Mouse (Mus musculus) liver, adult 2 months (tissue): ENCODE measurements at regions not wholly inside any gene's neighbourhood (a gene's known extent, or its start where the extent isn't known, plus 50 kb on each side); places are given as distances from the start of the nearest gene placed in this dataset.

Experiments used
- DNase-seq: peaks from one replicate; pipeline ENCODE4 v3.0.0-alpha.2; 2011; ENCODE audit warnings: low read depth, low spot score; ENCODE audit errors: extremely low read depth
- H3K27ac ChIP-seq: fragments of 200-500 bp; replicated peaks from 2 replicates; pipeline ENCODE4 v1.5.1; 2012; ENCODE audit warnings: low read depth, mild to moderate bottlenecking, control low read depth, inconsistent platforms, low read length; ENCODE audit not compliant: insufficient read depth
- H3K27me3 ChIP-seq: fragments of 200-500 bp; 2 replicates; pipeline ENCODE4 v1.6.1; 2012; ENCODE audit warnings: mild to moderate bottlenecking, moderate library complexity, low read length, inconsistent platforms; ENCODE audit not compliant: control insufficient read depth, insufficient read depth
- H3K36me3 ChIP-seq: fragments of 200-500 bp; 2 replicates; pipeline ENCODE4 v1.6.1; 2012; ENCODE audit warnings: low read length, inconsistent platforms; ENCODE audit not compliant: control insufficient read depth, insufficient read depth
- H3K4me1 ChIP-seq: fragments of 200-500 bp; 2 replicates; pipeline ENCODE4 v1.6.1; 2011; ENCODE audit warnings: low read length; ENCODE audit not compliant: control insufficient read depth, insufficient read depth
- H3K4me3 ChIP-seq: fragments of 200-500 bp; 2 replicates; pipeline ENCODE4 v1.5.1; 2011; ENCODE audit warnings: low read depth, mild to moderate bottlenecking, control low read depth, low read length, moderate library complexity; ENCODE audit not compliant: insufficient read depth
- H3K79me2 ChIP-seq: fragments of 200-500 bp; 2 replicates; pipeline ENCODE4 v1.6.1; 2012; ENCODE audit warnings: inconsistent platforms, mild to moderate bottlenecking, low read length, moderate library complexity; ENCODE audit not compliant: control insufficient read depth, insufficient read depth
- H3K9ac ChIP-seq: fragments of 200-500 bp; 2 replicates; pipeline ENCODE4 v1.6.1; 2012; ENCODE audit warnings: low read depth, mild to moderate bottlenecking, control low read depth, inconsistent platforms, low read length
- CTCF ChIP-seq: fragments of 200-500 bp; IDR thresholded peaks from 2 replicates; pipeline ENCODE4 v1.5.1; 2011; ENCODE audit warnings: low read depth, low read length, control low read depth
- POLR2A ChIP-seq: fragments of 200-500 bp; IDR thresholded peaks from 2 replicates; pipeline ENCODE4 v1.6.1; 2011; ENCODE audit warnings: low read length, control low read depth; ENCODE audit not compliant: insufficient read depth; ENCODE audit errors: extremely low read depth
- WGBS: fragments of 180-500 bp; shearing (Covaris S2); methylation state at CpG from one replicate; pipeline ENCODE4 v1.1.7; 2018; 5-methylcytosine and 5-hydroxymethylcytosine counted together

- Histone ChIP-seq H3K27ac (no peak overlapping the region), H3K4me3 (no peak overlapping the region), H3K9ac (no peak overlapping the region), H3K4me1 (peaks cover 6% of the 10 kb centered on the region; the same call in 1 of the 2 replicates), H3K27me3 (no peaks in the 10 kb centered on the region), H3K79me2 (no peaks in the 10 kb centered on the region), H3K36me3 (no peaks in the 10 kb centered on the region)
- DNase-seq: no peak
- TF ChIP-seq CTCF (no peak), POLR2A (no peak)
- WGBS: 89% methylated on average over 10 of the region's 10 CpGs
Measured at GRCm38 (mm10) chr8:26298066-26298804, 178.9 kb downstream of the Gm45692 start.

DNA sequence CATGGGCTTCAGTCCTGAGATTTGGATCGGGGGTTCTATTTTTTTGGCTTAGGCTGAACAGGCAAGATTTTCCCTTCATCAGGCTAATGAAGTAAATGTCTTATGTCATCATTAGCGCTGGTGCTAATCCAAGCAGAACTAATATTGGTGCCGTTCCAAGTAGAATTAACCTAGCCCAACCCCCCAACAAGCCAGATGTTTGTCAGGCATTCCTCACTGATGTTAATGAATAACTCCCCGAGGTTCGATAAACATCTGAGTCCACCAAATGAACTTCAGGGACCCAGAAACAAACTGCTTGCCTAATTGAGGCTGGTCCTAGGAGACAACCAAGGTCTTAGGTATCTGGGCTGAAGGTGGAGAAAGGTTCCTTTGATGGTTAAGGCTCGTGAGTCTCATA lies 180.9 kb downstream of the Gm45692 start:
- peaks cover 6% of the 10 kb centered on the region; the same call in 1 of the 2 replicates for H3K4me1 ChIP-seq
- no peak for TF ChIP-seq CTCF
- TF ChIP-seq POLR2A: no peak
- H3K9ac ChIP-seq: no peak overlapping the region
- H3K27ac ChIP-seq: no peak overlapping the region
- DNase-seq: peak; percentile 92
- no peaks in the 10 kb centered on the region for H3K27me3 ChIP-seq
- H3K36me3 ChIP-seq: no peaks in the 10 kb centered on the region
- H3K79me2 ChIP-seq: no peaks in the 10 kb centered on the region
- H3K4me3 ChIP-seq: no peak overlapping the region
- 14% methylated on average over 6 of the region's 6 CpGs for WGBS

- Histone ChIP-seq H3K4me3 (no peak overlapping the region), H3K9ac (no peak overlapping the region), H3K27me3 (no peaks in the 10 kb centered on the region), H3K27ac (no peak overlapping the region), H3K79me2 (no peaks in the 10 kb centered on the region), H3K4me1 (peaks cover 6% of the 10 kb centered on the region; the same call in 1 of the 2 replicates), H3K36me3 (no peaks in the 10 kb centered on the region)
- TF ChIP-seq CTCF: no peak
- no peak for TF ChIP-seq POLR2A
- WGBS: 91% methylated on average over 4 of the region's 4 CpGs
- no peak for DNase-seq
Measured at GRCm38 (mm10) chr8:26301961-26302360, 182.6 kb downstream of the Gm45692 start.

DNA sequence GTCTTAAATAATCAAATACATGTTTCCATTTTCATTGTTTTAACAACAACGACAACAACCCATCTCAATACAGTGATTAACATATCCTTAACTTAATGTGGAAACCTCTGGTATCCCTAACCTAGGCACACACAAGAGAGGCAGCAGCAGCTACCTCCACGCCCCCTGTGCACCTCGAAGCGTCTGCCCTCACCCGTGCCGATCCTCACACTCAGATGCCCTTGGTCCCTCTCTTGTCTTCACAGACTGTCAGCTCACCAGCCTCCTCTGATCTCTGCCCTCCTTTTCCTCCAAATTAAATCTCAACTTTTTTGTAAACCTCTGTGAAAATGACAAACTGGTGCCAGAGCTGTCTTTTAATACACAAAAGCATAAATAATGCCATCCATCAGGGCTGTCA lies 185.2 kb downstream of the Gm45692 start:
- no peak for TF ChIP-seq POLR2A
- TF ChIP-seq CTCF: no peak
- Histone ChIP-seq H3K4me3 (no peak overlapping the region), H3K9ac (no peak overlapping the region), H3K27ac (no peak overlapping the region), H3K4me1 (peaks cover 6% of the 10 kb centered on the region; the same call in 1 of the 2 replicates), H3K27me3 (no peaks in the 10 kb centered on the region), H3K79me2 (no peaks in the 10 kb centered on the region), H3K36me3 (no peaks in the 10 kb centered on the region)
- WGBS: 89% methylated on average over 6 of the region's 6 CpGs
- DNase-seq: no peak

GRCm38 (mm10) chr8:26305061-26305879 lies 185.9 kb downstream of the Gm45692 start:
- no peaks in the 10 kb centered on the region for H3K27me3 ChIP-seq
- DNase-seq: no peak
- 88% methylated on average over 18 of the region's 18 CpGs for WGBS
- no peaks in the 10 kb centered on the region for H3K36me3 ChIP-seq
- H3K4me1 ChIP-seq: peaks cover 3% of the 10 kb centered on the region; the same call in 1 of the 2 replicates
- TF ChIP-seq CTCF: no peak
- H3K79me2 ChIP-seq: no peaks in the 10 kb centered on the region
- no peak overlapping the region for H3K9ac ChIP-seq
- no peak overlapping the region for H3K4me3 ChIP-seq
- H3K27ac ChIP-seq: no peak overlapping the region

GRCm38 (mm10) chr8:26308121-26308641 lies 188.8 kb downstream of the Gm45692 start:
- Histone ChIP-seq H3K4me1 (no peaks in the 10 kb centered on the region), H3K79me2 (no peaks in the 10 kb centered on the region), H3K9ac (no peak overlapping the region), H3K4me3 (no peak overlapping the region), H3K27ac (no peak overlapping the region), H3K36me3 (no peaks in the 10 kb centered on the region), H3K27me3 (no peaks in the 10 kb centered on the region)
- DNase-seq: no peak
- TF ChIP-seq POLR2A (no peak), CTCF (no peak)
- WGBS: 36% methylated on average over 15 of the region's 15 CpGs
